In genomic region chr19:45789888-45790874, GRCm38 (mm10) we compare ENCODE assay signal across 7 mouse cellular contexts. TPM values are rescaled to one million over a fixed set of nuclear protein-coding genes. Genes with fewer than 3 reads are reported as not detected.
DNase-seq lines count a peak whose midpoint lies in the region; ATAC-seq and TF ChIP-seq lines count a peak whose summit lies in the region.

No protein-coding gene starts in this region.

- H3K27ac ChIP-seq in forebrain, postnatal 0 days (ENCODE audit: low read depth, low read length), result no peak overlapping the region

- peak; percentile 87 for ATAC-seq in CD4-positive, CD25-positive, alpha-beta regulatory T cell, adult 4 months
- ATAC-seq in granulocyte monocyte progenitor cell, adult 5-6 weeks (replicated peaks; ENCODE audit: poor library complexity, severe bottlenecking), result peak; percentile 97
- no peak for ATAC-seq in forebrain, postnatal 0 days

- H3K9ac ChIP-seq in forebrain, postnatal 0 days, result no peak overlapping the region

- TF ChIP-seq CTCF in forebrain, postnatal 0 days (IDR thresholded peaks at IDR 0.05; ENCODE audit: low read depth), result no peak

- DNase-seq in A20 (ENCODE audit: low read depth, low spot score), result peak; percentile 82
- peak; percentile 50 to 63 for DNase-seq in lung, postnatal 4 days
- DNase-seq in forebrain, postnatal 0 days, result no peak
- DNase-seq in ovary, postnatal 14 days (ENCODE audit: low spot score), result no peak
- no peak for DNase-seq in layer of hippocampus, adult 9-10 months (ENCODE audit: low spot score)

- no peaks in the 10 kb centered on the region for H3K9me3 ChIP-seq in forebrain, postnatal 0 days (ENCODE audit: low read length)

- H3K27me3 ChIP-seq in forebrain, postnatal 0 days (ENCODE audit: insufficient read depth, low read length), result no peaks in the 10 kb centered on the region

- H3K36me3 ChIP-seq in forebrain, postnatal 0 days (ENCODE audit: insufficient read depth), result no peaks in the 10 kb centered on the region

- no peak overlapping the region for H3K4me2 ChIP-seq in forebrain, postnatal 0 days (ENCODE audit: low read depth)

- no peak overlapping the region for H3K4me3 ChIP-seq in forebrain, postnatal 0 days (ENCODE audit: low read depth, low read length)

- WGBS in forebrain, postnatal 0 days, result 81% methylated on average over 13 of the region's 13 CpGs

- no peaks in the 10 kb centered on the region for H3K4me1 ChIP-seq in forebrain, postnatal 0 days (ENCODE audit: insufficient read depth)

RNA-seq across cellular contexts. Expression of gene Mgea5, which starts 6.5 kb away (rescaled TPM):
- 100 to 1,000 TPM; 191 to 247 TPM for polyA plus RNA-seq in CD4-positive, CD25-positive, alpha-beta regulatory T cell, adult 4 months (2017; shearing (Covaris generic))
- total RNA-seq in granulocyte monocyte progenitor cell, adult 5-6 weeks (2014; fragmentation: Nextera tagmentation), result 76.2 and 99.7 TPM in 2 replicates
- 106 and 110 TPM in 2 replicates for total RNA-seq in granulocyte monocyte progenitor cell, adult 5-6 weeks (2017)
- total RNA-seq in forebrain, postnatal 0 days (2014; rRNA removed), result 214 and 247 TPM in 2 replicates
- 46.8 and 67.8 TPM in 2 replicates for polyA plus RNA-seq in forebrain, postnatal 0 days (2015; fragmentation: Nextera tagmentation; extraction: Ambion mirVana)

RNA-seq across cellular contexts. Expression of gene Kcnip2, which starts 25.7 kb away (rescaled TPM):
- polyA plus RNA-seq in CD4-positive, CD25-positive, alpha-beta regulatory T cell, adult 4 months (2017; shearing (Covaris generic)), result 10 to 100 TPM; 17.3 to 17.4 TPM
- total RNA-seq in granulocyte monocyte progenitor cell, adult 5-6 weeks (2014; fragmentation: Nextera tagmentation), result not detected in 2 replicates
- total RNA-seq in granulocyte monocyte progenitor cell, adult 5-6 weeks (2017), result not detected in 2 replicates
- total RNA-seq in forebrain, postnatal 0 days (2014; rRNA removed), result 30.6 and 42.8 TPM in 2 replicates
- polyA plus RNA-seq in forebrain, postnatal 0 days (2015; fragmentation: Nextera tagmentation; extraction: Ambion mirVana), result 29.4 and 30.3 TPM in 2 replicates

RNA-seq across cellular contexts. Expression of gene Npm3, which starts 40.8 kb away (rescaled TPM):
- polyA plus RNA-seq in CD4-positive, CD25-positive, alpha-beta regulatory T cell, adult 4 months (2017; shearing (Covaris generic)), result 10 to 100 TPM; 11.9 to 37.1 TPM
- 137 and 150 TPM in 2 replicates for total RNA-seq in granulocyte monocyte progenitor cell, adult 5-6 weeks (2014; fragmentation: Nextera tagmentation)
- total RNA-seq in granulocyte monocyte progenitor cell, adult 5-6 weeks (2017), result 109 and 141 TPM in 2 replicates
- total RNA-seq in forebrain, postnatal 0 days (2014; rRNA removed), result 34.7 and 55.2 TPM in 2 replicates
- polyA plus RNA-seq in forebrain, postnatal 0 days (2015; fragmentation: Nextera tagmentation; extraction: Ambion mirVana), result 7.8 and 11.5 TPM in 2 replicates

RNA-seq across cellular contexts. Expression of gene Fgf8, which starts 47.5 kb away (rescaled TPM):
- not detected for polyA plus RNA-seq in CD4-positive, CD25-positive, alpha-beta regulatory T cell, adult 4 months (2017; shearing (Covaris generic))
- total RNA-seq in granulocyte monocyte progenitor cell, adult 5-6 weeks (2014; fragmentation: Nextera tagmentation), result not detected in 2 replicates
- total RNA-seq in granulocyte monocyte progenitor cell, adult 5-6 weeks (2017), result not detected in 2 replicates
- total RNA-seq in forebrain, postnatal 0 days (2014; rRNA removed), result 1.00 TPM in 1 of 2 replicates, not detected in the other
- polyA plus RNA-seq in forebrain, postnatal 0 days (2015; fragmentation: Nextera tagmentation; extraction: Ambion mirVana), result 0.24 and 0.26 TPM in 2 replicates

Comparison
In these comparisons a context has a peak if more than half of its experiments do, and no peak if none do; other contexts are left out.
1. DNase-seq: peak in A20 (single experiment) and lung, postnatal 4 days (2 of 2); none in forebrain, postnatal 0 days (single experiment), ovary, postnatal 14 days (single experiment) and layer of hippocampus, adult 9-10 months (single experiment).
2. RNA of gene Kcnip2, which starts 25.7 kb away (total RNA-seq): 30.6 to 42.8 TPM in forebrain, postnatal 0 days; not detected in granulocyte monocyte progenitor cell, adult 5-6 weeks; every median in the first group is over 10 times any median in the second.